Mouse (Mus musculus) brain, embryonic 14.5 days (tissue): Measurements from ENCODE around the gene Tnfrsf13b. TPM values are rescaled to one million over a fixed set of nuclear protein-coding genes. Genes with fewer than 3 reads are reported as not detected.
A peak's percentile ranks its signal among the peaks of the same experiment; 100 is the strongest.

ENCODE experiments used
- DNase-seq: peaks from one replicate; pipeline ENCODE4 v3.0.0-alpha.2; 2011; ENCODE audit warnings: low read depth
- CTCF ChIP-seq: fragments of 200-500 bp; IDR thresholded peaks from 2 replicates; pipeline ENCODE4 v1.5.1; 2012; ENCODE audit warnings: inconsistent platforms, mild to moderate bottlenecking, moderate library complexity, borderline replicate concordance; ENCODE audit not compliant: insufficient read depth, insufficient read length; ENCODE audit errors: extremely low read depth
- POLR2A ChIP-seq: fragments of 200-500 bp; IDR thresholded peaks from 2 replicates; pipeline ENCODE4 v1.6.1; 2012; ENCODE audit warnings: mild to moderate bottlenecking, inconsistent platforms, borderline replicate concordance; ENCODE audit not compliant: poor library complexity, insufficient read depth, insufficient read length, severe bottlenecking; ENCODE audit errors: extremely low read depth
- polyA plus RNA-seq: library from polyadenylated mRNA; depleted of rRNA; stranded (reverse); fragments of >200 nt; gene quantifications from 2 replicates; pipeline ENCODE4 v1.2.3, GENCODE M21; 2012; rRNA removed

The Tnfrsf13b gene
- 1.3 and 1.6 TPM in 2 replicates for polyA plus RNA-seq

GRCm38 (mm10) chr11:61126606-61127355, at the start of gene Tnfrsf13b:
TSS of gene Tnfrsf13b (plus strand) at chr11:61126755.
- TF ChIP-seq CTCF (no peak), POLR2A (no peak)
- no peak for DNase-seq

- no peak for DNase-seq
- TF ChIP-seq POLR2A (no peak), CTCF (no peak)
Measured at GRCm38 (mm10) chr11:61081624-61082023, 44.9 kb upstream of the Tnfrsf13b start.

- TF ChIP-seq CTCF (no peak), POLR2A (no peak)
- DNase-seq, result peak; percentile 31
Measured at GRCm38 (mm10) chr11:61090195-61090594, 36.4 kb upstream of the Tnfrsf13b start.

- DNase-seq, result peak; percentile 46
- TF ChIP-seq POLR2A (no peak), CTCF (no peak)
Measured at GRCm38 (mm10) chr11:61091192-61091591, 35.4 kb upstream of the Tnfrsf13b start.

GRCm38 (mm10) chr11:61091642-61092262, 34.8 kb upstream of the Tnfrsf13b start:
- peak; percentile 93 for DNase-seq
- peak; percentile 83; the same call in 1 of the 2 replicates for TF ChIP-seq CTCF
- no peak for TF ChIP-seq POLR2A

GRCm38 (mm10) chr11:61098046-61098445, 28.5 kb upstream of the Tnfrsf13b start:
- TF ChIP-seq CTCF (no peak), POLR2A (no peak)
- DNase-seq, result no peak

- TF ChIP-seq POLR2A (no peak), CTCF (no peak)
- peak; percentile 18 for DNase-seq
Measured at GRCm38 (mm10) chr11:61102397-61103339, 23.9 kb upstream of the Tnfrsf13b start.

GRCm38 (mm10) chr11:61104241-61104901, 22.2 kb upstream of the Tnfrsf13b start:
- peak; percentile 95 for DNase-seq
- TF ChIP-seq POLR2A (no peak), CTCF (peak; percentile 99)

- DNase-seq, result no peak
- no peak for TF ChIP-seq CTCF
Measured at GRCm38 (mm10) chr11:61108911-61109361, 17.6 kb upstream of the Tnfrsf13b start.

GRCm38 (mm10) chr11:61109707-61110106, 16.8 kb upstream of the Tnfrsf13b start:
- TF ChIP-seq CTCF, result no peak
- DNase-seq, result no peak

- no peak for DNase-seq
- TF ChIP-seq POLR2A (no peak), CTCF (no peak)
Measured at GRCm38 (mm10) chr11:61110113-61110512, 16.4 kb upstream of the Tnfrsf13b start.
